Mouse (Mus musculus) embryonic facial prominence, embryonic 12.5 days (tissue): ENCODE measurements at regions not wholly inside any gene's neighbourhood (a gene's known extent, or its start where the extent isn't known, plus 50 kb on each side); places are given as distances from the start of the nearest gene placed in this dataset.

ENCODE experiments used
- ATAC-seq: fragments of 200-750 bp; cut with Nextera tagmentation; 2 replicates; pipeline ENCODE4 v1.8.0; 2017; ENCODE audit not compliant: insufficient number of reproducible peaks, insufficient read depth, low FRiP score, low TSS enrichment
- H3K27ac ChIP-seq: fragments of 300-500 bp; sonication (generic); 2 replicates; pipeline ENCODE4 v1.5.1; 2016; ENCODE audit warnings: mild to moderate bottlenecking
- H3K27me3 ChIP-seq: fragments of 300-500 bp; sonication (generic); 2 replicates; pipeline ENCODE4 v1.6.1; 2016; ENCODE audit warnings: mild to moderate bottlenecking, moderate library complexity
- H3K36me3 ChIP-seq: fragments of 300-500 bp; sonication (generic); 2 replicates; pipeline ENCODE4 v1.6.1; 2016; ENCODE audit warnings: mild to moderate bottlenecking
- H3K4me1 ChIP-seq: fragments of 300-500 bp; sonication (generic); 2 replicates; pipeline ENCODE4 v1.6.1; 2016
- H3K4me2 ChIP-seq: fragments of 300-500 bp; sonication (generic); replicated peaks from 2 replicates; pipeline ENCODE4 v1.6.1; 2016; ENCODE audit warnings: mild to moderate bottlenecking, moderate library complexity
- H3K4me3 ChIP-seq: fragments of 300-500 bp; sonication (generic); 2 replicates; pipeline ENCODE4 v1.5.1; 2016; ENCODE audit warnings: mild to moderate bottlenecking
- H3K9ac ChIP-seq: fragments of 300-500 bp; sonication (generic); 2 replicates; pipeline ENCODE4 v1.6.1; 2016; ENCODE audit warnings: mild to moderate bottlenecking, moderate library complexity
- H3K9me3 ChIP-seq: fragments of 300-500 bp; sonication (generic); 2 replicates; pipeline ENCODE4 v1.6.1; 2016; ENCODE audit warnings: mild to moderate bottlenecking, moderate library complexity
- WGBS: fragments of 180-500 bp; shearing (Covaris S2); methylation state at CpG from one replicate; pipeline ENCODE4 v1.1.7; 2016; 5-methylcytosine and 5-hydroxymethylcytosine counted together

GRCm38 (mm10) chrX:11490146-11490693 lies 162.6 kb downstream of the H2al1j start:
- 37% methylated on average over 5 of the region's 5 CpGs for WGBS
- ATAC-seq: no peak
- H3K4me1 ChIP-seq: peaks cover 23% of the 10 kb centered on the region
- H3K4me2 ChIP-seq: no peak overlapping the region
- no peak overlapping the region for H3K4me3 ChIP-seq
- H3K36me3 ChIP-seq: no peaks in the 10 kb centered on the region
- 0 out of 2 replicates have a peak, but pooled peaks cover 4% of the 10 kb centered on the region for H3K27me3 ChIP-seq
- 0 out of 2 replicates have a peak overlapping the region, but pooled peaks have one; percentile 17 for H3K27ac ChIP-seq
- no peak overlapping the region for H3K9ac ChIP-seq
- H3K9me3 ChIP-seq: no peaks in the 10 kb centered on the region

GRCm38 (mm10) chrX:11491235-11491634 lies 163.6 kb downstream of the H2al1j start:
- Histone ChIP-seq H3K4me2 (peak overlapping the region; percentile 37; the same call in 1 of the 2 replicates), H3K36me3 (no peaks in the 10 kb centered on the region), H3K9ac (no peak overlapping the region), H3K9me3 (no peaks in the 10 kb centered on the region), H3K4me3 (no peak overlapping the region), H3K4me1 (peaks cover 23% of the 10 kb centered on the region), H3K27me3 (0 out of 2 replicates have a peak, but pooled peaks cover 2% of the 10 kb centered on the region), H3K27ac (no peak overlapping the region)
- WGBS: 26% methylated on average over 5 of the region's 5 CpGs
- no peak for ATAC-seq

GRCm38 (mm10) chrX:11491676-11492391 lies 164.2 kb downstream of the H2al1j start:
- Histone ChIP-seq H3K36me3 (no peaks in the 10 kb centered on the region), H3K4me3 (no peak overlapping the region), H3K27me3 (no peaks in the 10 kb centered on the region), H3K4me2 (peak overlapping the region; percentile 37), H3K9ac (no peak overlapping the region; the same call in 1 of the 2 replicates), H3K27ac (no peak overlapping the region), H3K9me3 (no peaks in the 10 kb centered on the region), H3K4me1 (peaks cover 18% of the 10 kb centered on the region)
- no peak for ATAC-seq
- WGBS: 28% methylated on average over 32 of the region's 32 CpGs

GRCm38 (mm10) chrX:11493526-11494245 lies 166.1 kb downstream of the H2al1j start:
- WGBS: 33% methylated on average over 19 of the region's 19 CpGs
- Histone ChIP-seq H3K27me3 (0 out of 2 replicates have a peak, but pooled peaks cover 6% of the 10 kb centered on the region), H3K4me1 (peaks cover 18% of the 10 kb centered on the region), H3K27ac (peak overlapping the region; percentile 78), H3K9ac (no peak overlapping the region), H3K36me3 (no peaks in the 10 kb centered on the region), H3K4me3 (no peak overlapping the region), H3K4me2 (peak overlapping the region; percentile 51), H3K9me3 (no peaks in the 10 kb centered on the region)
- ATAC-seq: no peak

GRCm38 (mm10) chrX:11494246-11494630 lies 166.6 kb downstream of the H2al1j start:
- Histone ChIP-seq H3K4me3 (no peak overlapping the region), H3K9me3 (no peaks in the 10 kb centered on the region), H3K36me3 (no peaks in the 10 kb centered on the region), H3K27me3 (0 out of 2 replicates have a peak, but pooled peaks cover 6% of the 10 kb centered on the region), H3K4me2 (peak overlapping the region; percentile 51), H3K27ac (peak overlapping the region; percentile 78; the same call in 1 of the 2 replicates), H3K9ac (no peak overlapping the region), H3K4me1 (peaks cover 18% of the 10 kb centered on the region)
- ATAC-seq: no peak
- 30% methylated on average over 12 of the region's 12 CpGs for WGBS

- no peak for ATAC-seq
- H3K27me3 ChIP-seq: peaks cover 3% of the 10 kb centered on the region; the same call in 1 of the 2 replicates
- H3K4me1 ChIP-seq: 0 out of 2 replicates have a peak, but pooled peaks cover 2% of the 10 kb centered on the region
- no peak overlapping the region for H3K27ac ChIP-seq
- no peak overlapping the region for H3K4me2 ChIP-seq
- no peaks in the 10 kb centered on the region for H3K36me3 ChIP-seq
- 55% methylated on average over 5 of the region's 5 CpGs for WGBS
- no peaks in the 10 kb centered on the region for H3K9me3 ChIP-seq
- no peak overlapping the region for H3K4me3 ChIP-seq
- no peak overlapping the region for H3K9ac ChIP-seq
Observed at GRCm38 (mm10) chrX:11512439-11512838, 184.8 kb downstream of the H2al1j start.

GRCm38 (mm10) chrX:11512928-11513327 lies 185.3 kb downstream of the H2al1j start:
- Histone ChIP-seq H3K27ac (no peak overlapping the region), H3K4me3 (no peak overlapping the region), H3K9ac (no peak overlapping the region), H3K9me3 (no peaks in the 10 kb centered on the region), H3K36me3 (no peaks in the 10 kb centered on the region), H3K4me2 (no peak overlapping the region), H3K27me3 (peaks cover 3% of the 10 kb centered on the region; the same call in 1 of the 2 replicates), H3K4me1 (0 out of 2 replicates have a peak, but pooled peaks cover 2% of the 10 kb centered on the region)
- WGBS: 72% methylated on average over 4 of the region's 4 CpGs
- no peak for ATAC-seq

- no peak for ATAC-seq
- H3K27me3 ChIP-seq: peaks cover 8% of the 10 kb centered on the region; the same call in 1 of the 2 replicates
- H3K9me3 ChIP-seq: no peaks in the 10 kb centered on the region
- H3K27ac ChIP-seq: no peak overlapping the region
- H3K36me3 ChIP-seq: no peaks in the 10 kb centered on the region
- WGBS: 25% methylated on average over 4 of the region's 4 CpGs
- H3K4me3 ChIP-seq: no peak overlapping the region
- H3K4me1 ChIP-seq: no peaks in the 10 kb centered on the region
- no peak overlapping the region for H3K9ac ChIP-seq
- H3K4me2 ChIP-seq: no peak overlapping the region
Observed at GRCm38 (mm10) chrX:11523791-11524190, 196.2 kb downstream of the H2al1j start.

- no peak overlapping the region for H3K9ac ChIP-seq
- H3K27me3 ChIP-seq: peaks cover 12% of the 10 kb centered on the region; the same call in 1 of the 2 replicates
- H3K36me3 ChIP-seq: no peaks in the 10 kb centered on the region
- H3K4me3 ChIP-seq: no peak overlapping the region
- H3K4me1 ChIP-seq: no peaks in the 10 kb centered on the region
- H3K27ac ChIP-seq: no peak overlapping the region
- H3K9me3 ChIP-seq: no peaks in the 10 kb centered on the region
- ATAC-seq: no peak
- H3K4me2 ChIP-seq: no peak overlapping the region
- 73% methylated on average over 8 of the region's 8 CpGs for WGBS
Observed at GRCm38 (mm10) chrX:11525326-11525725, 197.7 kb downstream of the H2al1j start.

- Histone ChIP-seq H3K27me3 (peaks cover 12% of the 10 kb centered on the region; the same call in 1 of the 2 replicates), H3K9ac (no peak overlapping the region), H3K36me3 (no peaks in the 10 kb centered on the region), H3K4me3 (no peak overlapping the region), H3K9me3 (no peaks in the 10 kb centered on the region), H3K4me1 (no peaks in the 10 kb centered on the region), H3K4me2 (no peak overlapping the region), H3K27ac (no peak overlapping the region)
- ATAC-seq: no peak
- 79% methylated on average over 5 of the region's 5 CpGs for WGBS
Observed at GRCm38 (mm10) chrX:11528589-11528988, 201.0 kb downstream of the H2al1j start.

- Histone ChIP-seq H3K4me2 (no peak overlapping the region), H3K9ac (no peak overlapping the region), H3K4me3 (no peak overlapping the region), H3K27ac (no peak overlapping the region), H3K27me3 (peaks cover 8% of the 10 kb centered on the region; the same call in 1 of the 2 replicates), H3K36me3 (no peaks in the 10 kb centered on the region), H3K4me1 (no peaks in the 10 kb centered on the region), H3K9me3 (no peaks in the 10 kb centered on the region)
- ATAC-seq: no peak
- 77% methylated on average over 3 of the region's 3 CpGs for WGBS
Observed at GRCm38 (mm10) chrX:11529221-11529620, 201.6 kb downstream of the H2al1j start.
